Mouse (Mus musculus) bone marrow, adult 2 months (tissue): Measurements from ENCODE around the gene Tmem110. TPM values are rescaled to one million over a fixed set of nuclear protein-coding genes. Genes with fewer than 3 reads are reported as not detected.
A peak's percentile ranks its signal among the peaks of the same experiment; 100 is the strongest.

ENCODE experiments used
- H3K27ac ChIP-seq: fragments of 200-500 bp; 2 replicates; pipeline ENCODE4 v1.5.1; 2012; ENCODE audit warnings: low read depth, mild to moderate bottlenecking, control low read depth, inconsistent platforms, low read length; ENCODE audit not compliant: control insufficient read depth, poor library complexity, insufficient read depth
- H3K4me1 ChIP-seq: fragments of 200-500 bp; 2 replicates; pipeline ENCODE4 v1.6.1; 2011; ENCODE audit warnings: low read length; ENCODE audit not compliant: control insufficient read depth, insufficient read depth
- H3K4me3 ChIP-seq: fragments of 200-500 bp; replicated peaks from 2 replicates; pipeline ENCODE3; 2011; ENCODE audit warnings: mild to moderate bottlenecking, low read depth, low read length, control low read depth; ENCODE audit not compliant: control insufficient read depth
- CTCF ChIP-seq: fragments of 200-500 bp; IDR thresholded peaks from 2 replicates; pipeline ENCODE4 v1.5.1; 2011; ENCODE audit warnings: low read length, control low read depth; ENCODE audit not compliant: control insufficient read depth, insufficient read depth
- POLR2A ChIP-seq: fragments of 200-500 bp; IDR thresholded peaks from 2 replicates; pipeline ENCODE4 v1.6.1; 2011; ENCODE audit warnings: low read depth, mild to moderate bottlenecking, control low read depth, low read length, borderline replicate concordance; ENCODE audit not compliant: control insufficient read depth
- WGBS: fragments of 180-500 bp; shearing (Covaris S2); methylation state at CpG from one replicate; pipeline ENCODE4 v1.1.7; 2018; 5-methylcytosine and 5-hydroxymethylcytosine counted together
- polyA plus RNA-seq: library from polyadenylated mRNA; stranded (reverse); fragments of >200 nt; gene quantifications from 2 replicates; pipeline ENCODE4 v1.2.4, GENCODE M21; 2011; ENCODE audit warnings: low replicate concordance; ENCODE audit not compliant: missing spikeins, insufficient read depth, insufficient read length

Tmem110 gene
- polyA plus RNA-seq = 5.5 and 18.2 TPM in 2 replicates

GRCm38 (mm10) chr14:30825476-30826131, at the start of gene Tmem110:
Tmem110 (plus strand) TSS chr14:30825590.
- peak; percentile 41; the same call in 1 of the 2 replicates for TF ChIP-seq POLR2A
- TF ChIP-seq CTCF = no peak
- Histone ChIP-seq H3K4me3 (peak within 1 kb of the TSS; percentile 67), H3K27ac (peak within 1 kb of the TSS; percentile 44; the same call in 1 of the 2 replicates), H3K4me1 (peaks cover 2% of the 10 kb centered on the region; the same call in 1 of the 2 replicates)
- under 1% methylated on average over 68 of the region's 68 CpGs for WGBS

- H3K27ac ChIP-seq = no peak overlapping the region
- WGBS = 80% methylated on average over 6 of the region's 6 CpGs
- TF ChIP-seq CTCF (no peak), POLR2A (no peak)
- no peaks in the 10 kb centered on the region for H3K4me1 ChIP-seq
- no peak overlapping the region for H3K4me3 ChIP-seq
These were observed 40.8 kb upstream of the Tmem110 start for GRCm38 (mm10) chr14:30784614-30785013.

- Histone ChIP-seq H3K4me3 (no peak overlapping the region), H3K27ac (no peak overlapping the region), H3K4me1 (no peaks in the 10 kb centered on the region)
- 46% methylated on average over 1 of the region's 1 CpGs for WGBS
- TF ChIP-seq POLR2A (no peak), CTCF (no peak)
These were observed 35.9 kb upstream of the Tmem110 start for GRCm38 (mm10) chr14:30789471-30789870.

GRCm38 (mm10) chr14:30792871-30793270, 32.5 kb upstream of the Tmem110 start:
- TF ChIP-seq POLR2A (no peak), CTCF (no peak)
- WGBS = 94% methylated on average over 3 of the region's 3 CpGs

GRCm38 (mm10) chr14:30801756-30802155, 23.6 kb upstream of the Tmem110 start:
- Histone ChIP-seq H3K4me3 (no peak overlapping the region), H3K4me1 (no peaks in the 10 kb centered on the region), H3K27ac (no peak overlapping the region)
- TF ChIP-seq CTCF (no peak), POLR2A (no peak)
- 73% methylated on average over 2 of the region's 2 CpGs for WGBS

More at GRCm38 (mm10) chr14:30792871-30793270, 32.5 kb upstream of the Tmem110 start:
- H3K4me3 ChIP-seq = no peak overlapping the region
- no peaks in the 10 kb centered on the region for H3K4me1 ChIP-seq
- no peak overlapping the region for H3K27ac ChIP-seq

GRCm38 (mm10) chr14:30821136-30821535, 4.3 kb upstream of the Tmem110 start:
- H3K4me3 ChIP-seq = no peak overlapping the region
- WGBS = 83% methylated on average over 3 of the region's 3 CpGs
- no peak overlapping the region for H3K27ac ChIP-seq
- TF ChIP-seq CTCF (no peak), POLR2A (no peak)
- peaks cover under 1% of the 10 kb centered on the region; the same call in 1 of the 2 replicates for H3K4me1 ChIP-seq

GRCm38 (mm10) chr14:30824456-30824995, 864 bp upstream of the Tmem110 start:
- no peak for TF ChIP-seq CTCF
- no peak for TF ChIP-seq POLR2A
- H3K4me1 ChIP-seq = peaks cover 2% of the 10 kb centered on the region; the same call in 1 of the 2 replicates
- no peak overlapping the region for H3K27ac ChIP-seq
- no peak overlapping the region for H3K4me3 ChIP-seq
- 69% methylated on average over 6 of the region's 6 CpGs for WGBS

GRCm38 (mm10) chr14:30825021-30825475, 342 bp upstream of the Tmem110 start:
- WGBS = 48% methylated on average over 5 of the region's 5 CpGs
- H3K4me3 ChIP-seq = no peak overlapping the region
- TF ChIP-seq POLR2A (no peak), CTCF (no peak)
- no peak overlapping the region for H3K27ac ChIP-seq
- peaks cover 2% of the 10 kb centered on the region; the same call in 1 of the 2 replicates for H3K4me1 ChIP-seq
